Mouse (Mus musculus) kidney, postnatal 4 days (tissue): ENCODE data around the gene Klf3.
A peak's percentile ranks its signal among the peaks of the same experiment; 100 is the strongest.

Source experiments
- DNase-seq, 2 experiments: peaks; one replicate each; pipeline ENCODE4 v3.0.0; 2021; ENCODE audit warnings: mixed read lengths in 2 of 2

Gene Klf3

DNA sequence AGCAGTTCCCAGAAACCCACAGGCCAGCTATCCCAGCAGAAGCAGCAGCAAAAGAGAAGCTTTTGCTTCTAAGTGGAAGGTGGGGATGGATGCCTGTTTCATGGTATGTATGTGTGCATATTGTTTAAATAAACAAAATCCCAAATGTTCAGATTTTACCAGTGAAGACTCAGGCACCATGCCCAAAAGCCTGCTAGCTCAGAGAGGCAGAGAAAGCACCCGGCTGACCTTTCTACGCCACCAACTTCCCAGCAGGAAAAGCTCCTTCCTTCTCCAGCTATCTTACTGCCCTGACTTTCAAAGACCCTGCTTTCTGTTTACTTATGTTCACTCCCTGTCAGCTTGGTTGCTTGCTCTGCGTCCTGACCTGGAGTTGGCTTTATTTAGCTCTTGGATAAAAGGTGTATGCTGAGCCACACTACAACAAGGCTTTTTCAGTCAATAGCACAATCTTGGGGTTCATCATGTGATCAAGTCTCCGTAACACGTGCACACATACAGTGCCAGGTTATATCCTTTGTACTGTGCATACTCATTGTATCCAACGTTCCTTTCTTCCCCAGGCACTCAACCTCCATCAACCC is 35.9 kb downstream of the Klf3 start:
- no peak for DNase-seq

DNA sequence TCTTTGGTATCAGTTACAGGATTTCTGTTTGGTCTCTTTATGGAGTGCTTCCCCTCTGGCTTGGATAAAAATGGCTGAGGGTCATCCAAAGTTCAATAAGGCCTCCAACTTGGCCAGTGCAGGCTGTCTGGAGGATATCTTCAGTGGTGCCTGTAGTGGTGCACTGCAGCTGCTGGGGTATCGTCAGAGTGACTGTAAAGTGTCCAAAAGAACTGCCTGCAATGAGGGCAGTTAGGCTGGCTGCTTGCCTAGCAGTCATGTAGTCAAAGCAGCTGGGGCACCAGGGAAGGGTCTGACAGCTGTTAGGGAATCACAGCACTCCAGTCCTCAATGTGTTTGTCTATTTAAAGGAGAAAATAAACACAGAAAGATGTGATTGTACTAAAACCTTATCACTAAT is 36.9 kb downstream of the Klf3 start:
- DNase-seq: peak in 1 of 2 experiments; percentile 49

DNA sequence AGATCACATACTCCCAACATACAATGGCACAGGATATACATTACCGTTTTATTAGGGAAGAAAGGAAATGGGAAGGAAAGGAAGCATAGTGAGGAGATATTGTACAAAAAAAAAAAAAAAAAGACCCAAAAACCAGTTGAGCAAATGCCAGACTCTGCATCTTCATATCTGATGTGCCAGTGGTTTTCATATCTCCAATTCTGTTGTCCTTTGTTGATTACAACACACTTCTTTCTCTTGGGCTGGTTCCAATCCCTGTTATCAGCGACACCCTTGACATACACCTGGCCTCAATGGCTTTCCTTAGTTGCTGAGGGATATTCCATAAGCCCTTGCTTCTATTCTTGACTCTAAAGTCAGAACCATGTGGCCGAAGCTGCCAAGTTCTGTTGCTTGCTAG is 41.4 kb downstream of the Klf3 start:
- no peak for DNase-seq

DNA sequence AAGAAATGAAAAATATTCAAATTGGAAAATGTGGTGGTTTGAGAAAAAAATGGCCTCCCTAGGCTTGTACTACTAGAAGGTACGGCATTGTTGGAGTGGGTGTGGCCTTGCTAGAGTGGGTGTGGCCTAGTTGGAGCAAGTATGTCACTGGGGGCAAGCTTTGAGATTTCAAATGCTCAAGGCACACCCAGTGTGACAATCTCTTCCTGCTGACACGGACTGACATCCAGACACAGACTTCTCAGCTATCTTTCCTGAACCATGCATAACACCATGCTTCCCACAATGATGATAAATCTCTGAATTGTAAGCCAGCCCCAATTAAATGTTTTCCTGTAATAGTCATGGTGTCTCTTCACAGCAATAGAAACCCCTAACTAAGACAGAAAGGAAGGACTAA is 44.1 kb downstream of the Klf3 start:
- DNase-seq: no peak

- no peak for DNase-seq
Measured at GRCm38 (mm10) chr5:64849892-64850291, 46.7 kb downstream of the Klf3 start.

DNA sequence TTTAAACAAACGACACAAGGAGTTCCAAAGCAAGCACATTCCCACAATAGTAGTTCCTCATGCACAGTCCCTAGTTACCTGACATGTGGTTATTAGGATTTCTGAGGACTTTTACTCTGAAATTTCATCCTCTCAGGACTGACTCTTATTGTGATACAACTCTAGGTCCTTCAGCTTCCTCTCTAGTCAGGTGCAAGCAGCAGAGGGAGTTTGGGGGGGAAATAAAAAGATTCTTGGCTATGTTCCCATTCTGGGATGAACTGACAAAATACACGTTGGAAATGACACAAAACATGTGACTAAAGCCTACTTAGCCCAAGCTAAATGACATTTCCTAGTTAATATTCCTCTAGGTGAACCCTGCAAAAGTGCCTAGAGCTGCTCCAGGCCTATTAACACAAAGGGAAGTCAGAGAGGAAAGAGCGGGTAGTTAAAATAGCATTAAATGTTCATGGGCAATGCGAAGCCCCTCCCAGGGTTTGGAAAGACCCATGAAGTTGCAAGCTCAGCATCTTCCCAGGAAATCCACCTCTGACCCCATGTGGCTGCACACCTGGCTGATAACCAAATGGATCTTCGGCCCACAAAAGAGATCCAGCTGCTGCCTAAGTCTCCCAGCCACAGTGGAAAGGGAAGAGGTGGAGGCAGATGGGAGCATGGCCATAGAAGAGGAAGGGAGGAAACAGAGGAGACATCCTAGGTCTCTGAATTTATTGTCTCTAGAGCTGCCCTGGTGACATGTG is 49.6 kb downstream of the Klf3 start:
- peak in 1 of 2 experiments; percentile 52 for DNase-seq

DNA sequence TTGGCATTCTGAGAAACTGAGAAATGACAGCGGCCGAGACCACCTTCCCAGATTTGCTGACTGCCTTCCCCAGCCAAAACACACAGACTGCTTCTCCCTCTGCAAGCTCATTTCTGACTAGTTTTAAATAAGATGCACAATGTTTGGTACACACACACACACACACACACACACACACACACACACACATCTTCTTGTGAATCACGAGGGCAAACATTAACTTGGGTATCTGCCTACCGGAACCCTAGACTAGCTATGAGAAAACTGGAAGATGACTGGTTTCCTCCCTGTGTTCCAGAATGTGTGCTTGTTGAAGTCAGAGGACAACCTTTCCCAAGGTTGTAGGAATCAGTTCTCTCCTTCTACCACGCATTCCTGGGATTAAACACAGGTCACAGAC is 50.2 kb downstream of the Klf3 start:
- DNase-seq: no peak

DNA sequence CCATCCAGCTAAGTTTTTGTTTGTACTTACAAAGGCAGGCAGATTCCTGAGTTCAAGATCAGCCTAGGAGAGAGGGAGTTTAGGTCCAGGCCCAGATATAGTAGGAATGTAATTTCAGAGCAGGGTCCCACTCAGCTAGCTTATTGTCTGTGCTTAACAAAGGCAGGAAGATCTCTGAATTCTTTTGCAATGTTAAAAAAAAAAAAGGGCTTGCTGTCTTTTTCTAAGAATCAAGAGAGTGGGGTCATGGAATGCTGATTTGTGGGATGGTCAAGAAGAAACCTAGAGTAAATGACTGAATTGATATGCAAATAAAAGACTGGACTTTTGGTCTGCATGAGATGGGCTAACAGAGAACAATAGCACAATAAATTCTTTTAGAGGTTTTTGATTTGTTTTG is 52.0 kb downstream of the Klf3 start:
- no peak for DNase-seq

GRCm38 (mm10) chr5:64860900-64861470 is 57.8 kb downstream of the Klf3 start:
- peak; percentile 71 to 82 for DNase-seq

DNA sequence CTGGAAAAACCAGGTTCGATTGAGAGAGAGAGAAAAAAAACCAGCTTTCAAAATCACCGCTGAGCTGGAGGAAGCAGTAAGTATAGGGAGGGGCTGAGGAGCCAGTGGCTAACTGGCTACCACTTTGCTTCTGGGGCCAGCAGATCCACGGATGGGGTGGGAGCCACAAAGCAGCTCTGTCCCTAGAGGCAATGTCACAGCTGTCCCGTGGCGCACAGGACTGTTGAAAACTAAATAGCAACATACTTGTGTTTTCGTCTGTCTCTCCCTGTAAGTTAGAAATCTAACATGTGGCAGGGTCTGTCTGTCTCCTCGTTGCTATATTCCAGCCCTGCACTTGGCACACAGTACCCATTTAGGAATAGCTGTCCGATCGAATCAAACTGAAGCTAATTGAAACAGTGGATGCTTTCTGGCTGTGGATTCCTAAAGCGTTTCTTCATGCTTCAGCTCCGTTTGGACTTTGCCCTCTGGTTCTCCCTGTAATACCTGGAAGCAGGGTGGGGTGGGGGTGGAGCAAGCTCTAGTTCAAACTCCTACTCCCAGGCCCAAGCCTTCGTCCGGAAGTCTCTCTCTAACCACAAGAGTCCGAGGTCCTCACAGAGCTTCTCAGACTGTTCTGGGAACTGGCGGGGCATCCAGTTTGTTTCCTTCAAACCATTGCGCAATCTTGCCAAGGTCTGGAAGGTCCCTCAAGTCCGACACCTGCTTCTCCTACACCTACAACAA is 58.4 kb downstream of the Klf3 start:
- peak; percentile 78 to 89 for DNase-seq

DNA sequence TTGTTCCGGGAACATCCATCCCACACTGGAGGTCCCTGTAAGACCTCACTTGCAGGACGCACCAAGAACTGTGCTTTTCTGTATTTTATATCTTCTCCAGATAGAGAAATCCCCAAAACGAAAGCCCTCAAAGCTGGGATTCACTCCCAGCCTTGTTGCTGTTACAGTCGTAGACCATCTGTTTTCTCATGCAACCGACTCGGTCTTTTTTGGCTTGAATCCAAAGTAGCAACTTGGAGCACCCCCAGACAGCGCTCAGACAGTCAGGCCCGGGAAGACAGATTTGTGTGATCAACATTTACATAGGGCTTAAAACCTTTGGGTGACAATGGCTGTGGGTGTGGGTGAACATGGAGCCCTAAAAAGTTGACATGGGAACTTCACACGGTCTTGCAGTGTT is 59.1 kb downstream of the Klf3 start:
- DNase-seq: peak; percentile 37 to 60

GRCm38 (mm10) chr5:64864699-64865108 is 61.5 kb downstream of the Klf3 start:
- peak; percentile 30 to 45 for DNase-seq

DNA sequence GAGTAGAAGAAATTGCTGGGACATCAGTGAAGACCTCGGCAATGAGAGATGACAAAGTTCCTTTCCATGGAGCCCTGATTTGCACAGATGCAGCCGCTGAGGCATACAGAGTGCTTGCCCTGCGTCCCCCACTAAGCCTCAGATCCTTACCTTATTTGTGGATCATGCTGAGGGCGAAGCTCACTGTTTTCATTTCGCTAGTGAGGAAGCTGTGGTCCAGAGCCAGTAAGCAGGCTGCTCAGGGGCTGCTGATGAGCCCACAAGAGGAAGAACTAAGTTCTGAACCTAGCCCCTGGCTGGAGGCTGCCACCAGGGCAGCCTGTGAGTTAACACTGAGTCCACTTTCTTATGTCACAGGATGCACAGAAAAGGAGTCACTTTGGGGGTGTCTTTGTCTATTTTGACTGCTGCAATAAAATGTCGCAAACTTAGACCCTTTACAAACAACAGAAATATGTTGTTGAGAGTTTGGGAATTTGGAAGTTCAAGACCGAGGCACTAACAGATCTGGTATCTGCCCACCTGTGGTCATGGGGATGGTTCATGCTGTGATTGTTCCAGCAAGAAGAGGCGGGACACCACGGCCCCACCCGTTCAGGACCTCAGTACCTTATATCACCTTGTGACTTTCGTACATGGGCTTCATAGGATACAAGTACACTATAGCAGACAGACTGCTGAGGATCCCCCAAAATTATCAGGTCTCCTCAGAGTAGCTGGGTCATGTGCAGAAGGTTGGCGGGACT is 62.2 kb downstream of the Klf3 start:
- DNase-seq: no peak

DNA sequence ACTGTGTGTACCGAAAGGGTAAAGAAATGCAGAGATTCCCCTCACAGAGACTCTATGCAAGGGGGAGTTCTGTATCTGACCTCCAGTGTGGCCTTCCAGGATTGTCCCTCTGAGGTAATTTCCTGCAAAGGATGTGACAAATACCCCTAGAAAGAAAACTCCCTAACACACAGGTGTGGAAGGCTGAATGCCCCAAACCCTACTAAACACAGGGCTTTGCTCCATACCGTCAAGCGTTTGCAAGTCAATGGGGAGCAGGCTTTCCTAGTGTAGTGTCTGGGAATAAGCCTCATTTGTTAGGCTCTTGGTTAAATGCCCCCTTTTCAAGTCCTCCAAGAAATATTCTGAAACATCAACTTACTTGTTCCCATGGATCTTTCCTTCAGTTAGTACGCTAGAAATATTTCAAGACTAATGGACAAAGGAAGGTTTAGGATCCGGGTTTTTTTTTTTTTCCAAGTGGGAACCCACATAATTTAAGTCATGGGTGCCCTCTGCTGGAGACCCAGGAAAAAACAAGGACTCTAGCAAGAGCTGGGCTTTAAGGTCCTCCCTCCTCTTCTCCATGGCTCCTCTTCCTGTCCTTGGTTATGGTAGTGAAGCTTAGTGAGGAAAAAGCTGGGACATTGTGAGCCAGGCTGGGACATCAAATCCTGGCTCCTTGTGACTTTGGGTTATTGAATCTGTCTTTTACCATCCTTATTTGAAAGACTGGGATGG is 63.3 kb downstream of the Klf3 start:
- DNase-seq: peak; percentile 93 to 94

DNA sequence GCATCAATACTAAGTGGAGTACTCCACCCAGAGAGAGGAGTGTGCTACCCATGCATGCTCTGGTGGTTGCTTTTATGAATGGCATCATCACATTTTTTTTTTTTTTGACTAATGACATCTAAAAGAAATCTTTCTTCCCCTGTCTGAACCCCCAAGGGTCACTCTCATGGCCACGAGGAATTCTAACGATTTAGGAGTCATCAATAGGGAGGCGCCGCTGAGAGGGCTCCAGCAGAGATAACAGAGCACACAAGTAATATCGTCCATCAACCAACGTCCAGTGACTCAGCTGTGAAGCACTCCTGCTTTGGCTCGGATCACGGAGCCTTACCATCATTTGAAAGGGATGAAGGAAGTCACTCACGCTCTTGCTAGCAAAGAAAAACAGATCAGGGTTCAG is 63.9 kb downstream of the Klf3 start:
- no peak for DNase-seq

GRCm38 (mm10) chr5:64867551-64867950 is 64.4 kb downstream of the Klf3 start:
- no peak for DNase-seq

DNA sequence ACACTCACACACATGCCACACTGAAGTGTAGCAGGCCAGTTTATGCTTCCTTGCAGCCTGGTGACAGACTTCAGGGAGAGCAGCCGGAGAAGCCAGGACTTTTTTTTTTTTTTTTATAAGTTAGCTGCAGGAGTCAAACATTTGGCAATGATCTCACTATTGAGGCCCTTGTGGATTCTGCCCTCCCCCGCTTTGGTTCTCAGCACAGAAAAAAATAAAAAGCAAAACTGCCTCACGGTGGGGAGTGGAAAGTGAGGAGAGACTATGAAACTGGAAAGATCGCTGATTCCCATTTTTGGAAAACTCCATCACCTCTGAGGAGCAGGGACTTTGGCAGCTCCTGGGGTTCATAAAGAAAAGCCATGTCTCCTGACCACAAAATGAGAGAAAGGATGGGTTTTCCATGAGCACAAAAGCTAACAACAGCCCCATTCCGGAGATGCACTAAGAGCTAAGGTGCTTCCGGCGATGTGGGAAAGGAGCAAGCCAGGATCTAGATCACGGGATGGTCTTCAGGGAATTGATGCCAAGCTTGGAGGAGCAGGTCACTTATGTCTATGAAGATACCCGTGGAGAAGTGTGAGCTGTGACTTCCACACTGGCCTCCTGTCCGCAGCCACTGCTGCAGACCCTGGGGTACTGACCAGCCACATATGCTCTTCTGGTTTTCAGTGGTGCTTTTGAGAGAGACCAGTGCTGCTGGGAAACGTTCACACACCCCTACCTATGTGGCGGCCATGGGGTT is 73.1 kb downstream of the Klf3 start:
- peak in 1 of 2 experiments; percentile 48 for DNase-seq

DNA sequence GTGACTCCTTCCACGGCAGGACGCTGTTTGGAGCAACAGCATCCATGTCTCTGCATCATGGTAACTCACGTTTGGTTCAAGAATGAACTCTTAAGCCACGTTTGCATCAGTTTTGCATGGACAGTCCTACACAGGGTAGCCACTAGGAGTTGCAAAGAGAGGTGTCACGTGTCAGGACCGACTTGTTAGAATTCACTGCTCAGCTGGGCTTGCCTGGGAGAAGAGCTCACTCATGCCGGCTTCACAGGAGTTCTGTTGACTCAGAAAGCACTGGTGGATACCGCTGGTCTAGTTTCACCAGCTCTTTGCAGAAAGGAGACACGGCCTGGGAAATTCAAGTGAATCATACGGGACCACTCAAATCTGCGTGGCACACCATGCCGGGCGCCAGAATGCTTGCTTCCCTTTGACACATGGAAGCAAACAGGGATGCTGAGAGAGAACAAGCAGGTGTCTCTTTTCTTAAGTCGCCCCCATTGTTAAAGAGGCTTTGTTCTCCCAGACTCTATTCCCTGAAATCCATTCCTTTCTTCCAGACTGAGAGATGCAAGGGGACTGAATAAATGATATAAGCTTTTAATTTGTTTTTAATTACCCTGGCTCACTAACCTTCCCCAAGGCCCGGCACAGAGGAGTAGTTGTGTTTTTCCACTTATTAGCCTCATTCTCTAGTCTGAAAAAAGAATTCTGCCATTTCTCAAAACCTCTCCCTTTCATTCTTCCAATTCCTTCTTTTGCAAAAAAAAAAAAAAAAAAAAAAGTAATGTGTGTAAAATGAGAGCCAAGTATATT is 74.2 kb downstream of the Klf3 start:
- peak in 1 of 2 experiments; percentile 43 for DNase-seq

- DNase-seq: peak; percentile 73 to 81
Measured at GRCm38 (mm10) chr5:64878027-64878425, 74.8 kb downstream of the Klf3 start.

DNA sequence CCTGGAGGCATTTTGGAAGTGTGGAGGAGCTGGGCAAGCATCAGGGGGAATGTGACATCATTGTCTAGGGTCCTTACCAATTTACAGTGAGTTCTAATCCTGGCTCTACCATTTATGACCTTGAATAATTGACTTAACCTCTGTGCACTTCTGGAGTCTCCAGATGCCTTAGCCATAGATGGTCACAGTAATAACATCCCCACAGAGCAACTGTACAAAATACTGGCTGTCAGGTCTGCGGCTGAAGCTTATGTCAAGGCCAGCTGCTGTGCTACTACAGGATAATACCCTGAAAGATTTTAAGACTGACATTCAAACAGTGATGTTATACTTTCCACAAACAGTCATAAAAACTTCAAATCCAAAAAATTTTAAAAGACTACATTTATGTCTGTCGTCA is 75.3 kb downstream of the Klf3 start:
- peak in 1 of 2 experiments; percentile 18 for DNase-seq

GRCm38 (mm10) chr5:64879241-64879640 is 76.1 kb downstream of the Klf3 start:
- no peak for DNase-seq
